Mouse (Mus musculus) adrenal gland, postnatal 36 days (tissue): ENCODE data around the gene Fcrl1. TPM values are rescaled to one million over a fixed set of nuclear protein-coding genes. Genes with fewer than 3 reads are reported as not detected.
"Not testable (repeated sequence)": the region's sequence is repeated elsewhere in the genome, so short reads cannot be mapped to it uniquely, and the experiment has no call there.

Experiments
- DNase-seq, 2 experiments: peaks; one replicate each; pipeline ENCODE4 v3.0.0; 2021; ENCODE audit warnings: mixed read lengths in 1 of 2
- long read RNA-seq, 2 experiments: library from polyadenylated mRNA; stranded (forward); transcript quantifications; one replicate each; pipeline ENCODE4 v2.0.0; 2021; ENCODE audit warnings: borderline sequencing depth in 2 of 2
- total RNA-seq, 2 experiments: library from RNA; stranded (reverse); gene quantifications; 2 replicates each; pipeline ENCODE4 v1.2.3; 2021

Fcrl1 gene
- under 1 TPM; 0.40 to 0.43 TPM for total RNA-seq
- long read RNA-seq, experiment 1: 0 reads
- long read RNA-seq, experiment 2: 0 reads

GRCm38 (mm10) chr3:87376195-87377165, at the start of gene Fcrl1:
Gene Fcrl1 (plus strand): TSS chr3:87376387.
- no peak for DNase-seq

GRCm38 (mm10) chr3:87337899-87338298, 38.3 kb upstream of the Fcrl1 start:
- DNase-seq: no peak

- not testable (repeated sequence) for DNase-seq
Measured at GRCm38 (mm10) chr3:87350992-87351391, 25.2 kb upstream of the Fcrl1 start.

DNA sequence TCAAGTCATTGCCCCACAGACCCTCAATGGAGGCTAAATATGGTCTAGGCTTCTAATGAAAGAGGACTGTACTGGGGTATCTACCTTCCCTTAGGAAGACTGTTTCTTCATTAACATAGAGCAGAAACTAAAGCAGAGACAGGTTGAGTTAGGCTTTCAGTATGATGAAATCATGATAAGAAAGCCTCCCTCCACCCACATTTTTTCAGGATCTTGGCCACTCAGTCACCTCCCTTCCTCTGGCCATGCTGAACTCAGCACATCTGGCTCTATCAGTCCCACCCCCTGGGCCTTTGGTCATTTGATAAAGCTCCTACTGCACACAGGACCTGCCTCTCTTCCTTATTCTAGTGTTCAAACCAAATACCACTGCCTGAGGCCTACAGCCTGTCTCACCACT, 18.6 kb upstream of the Fcrl1 start, which contains the start of gene Cd5l:
TSS of gene Cd5l (plus strand) at position 301 of the 400 bp plus-strand sequence.
- DNase-seq: no peak

DNA sequence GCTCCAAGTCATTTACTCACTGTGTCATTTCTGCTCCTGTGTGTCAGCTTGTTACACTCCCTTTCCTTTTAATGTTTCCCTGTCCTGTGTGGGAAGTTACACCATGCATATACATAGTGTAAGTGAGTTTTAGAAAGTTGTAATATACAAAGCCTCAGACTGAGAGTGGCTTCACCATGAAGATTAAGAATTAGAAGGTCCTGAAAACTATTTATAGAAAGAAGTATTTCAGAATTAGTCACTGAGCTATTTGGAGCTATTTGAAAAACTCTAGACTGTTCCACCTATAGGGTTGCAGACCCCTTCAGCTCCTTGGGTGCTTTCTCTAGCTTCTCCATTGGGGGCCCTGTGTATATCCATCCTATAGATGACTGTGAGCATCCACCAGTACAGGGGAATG, 17.0 kb upstream of the Fcrl1 start:
- DNase-seq: no peak

DNA sequence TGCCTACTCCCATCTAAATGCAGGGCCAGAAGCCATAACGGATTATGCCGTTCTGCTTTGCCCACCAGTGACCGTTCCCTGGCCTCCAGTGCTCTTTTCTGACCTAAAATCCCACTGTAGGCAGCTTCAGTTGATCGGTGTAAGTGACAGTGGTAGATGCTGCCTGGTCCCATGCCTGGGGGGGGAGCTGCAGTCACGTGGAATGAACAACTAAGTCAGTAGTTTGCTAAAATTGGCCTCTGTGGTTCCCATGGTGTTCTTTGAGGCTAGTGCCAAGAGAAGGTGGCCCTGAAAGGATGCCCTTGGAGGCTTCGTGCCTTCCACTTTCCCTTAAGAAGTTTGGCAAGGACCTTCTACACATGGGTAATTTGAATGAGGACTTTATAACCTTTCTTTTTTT, 15.7 kb upstream of the Fcrl1 start:
- no peak for DNase-seq

- no peak for DNase-seq
Measured at GRCm38 (mm10) chr3:87365691-87366090, 10.5 kb upstream of the Fcrl1 start.

DNA sequence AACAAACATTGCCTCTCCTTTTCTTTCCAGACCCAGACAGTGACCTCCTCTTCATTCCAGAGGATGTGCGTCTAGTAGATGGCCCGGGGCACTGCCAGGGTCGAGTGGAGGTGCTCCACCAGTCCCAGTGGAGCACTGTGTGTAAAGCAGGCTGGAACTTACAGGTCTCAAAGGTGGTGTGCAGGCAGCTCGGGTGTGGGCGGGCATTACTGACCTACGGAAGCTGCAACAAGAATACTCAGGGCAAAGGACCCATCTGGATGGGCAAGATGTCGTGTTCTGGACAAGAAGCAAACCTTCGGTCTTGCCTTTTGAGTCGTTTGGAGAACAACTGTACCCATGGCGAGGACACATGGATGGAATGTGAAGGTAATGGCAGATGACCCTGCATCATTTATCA, 8.7 kb upstream of the Fcrl1 start:
- no peak for DNase-seq

DNA sequence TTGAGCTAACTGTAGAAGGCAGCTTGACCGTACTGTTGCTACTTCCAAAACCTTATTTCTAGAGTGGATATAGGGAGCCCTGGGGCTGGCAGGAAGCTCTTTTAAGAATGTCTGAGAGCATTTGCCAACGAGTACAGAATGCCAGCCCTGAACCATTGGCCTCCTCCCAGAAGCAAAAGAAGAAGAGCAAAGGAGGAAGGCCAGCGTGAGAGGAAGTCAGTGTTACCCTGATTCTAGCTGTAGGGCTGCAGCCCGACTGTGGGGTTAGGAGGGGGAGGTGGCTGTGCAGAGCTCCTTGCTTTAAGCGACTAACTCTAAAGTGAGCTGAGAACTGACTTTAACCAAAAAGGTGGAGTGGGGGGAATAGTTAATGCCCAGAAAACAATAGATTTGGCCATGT, 7.0 kb upstream of the Fcrl1 start:
- DNase-seq: no peak

GRCm38 (mm10) chr3:87377228-87377627, 1.0 kb downstream of the Fcrl1 start:
- DNase-seq: no peak

- no peak for DNase-seq
Measured at GRCm38 (mm10) chr3:87377719-87378118, 1.5 kb downstream of the Fcrl1 start.

DNA sequence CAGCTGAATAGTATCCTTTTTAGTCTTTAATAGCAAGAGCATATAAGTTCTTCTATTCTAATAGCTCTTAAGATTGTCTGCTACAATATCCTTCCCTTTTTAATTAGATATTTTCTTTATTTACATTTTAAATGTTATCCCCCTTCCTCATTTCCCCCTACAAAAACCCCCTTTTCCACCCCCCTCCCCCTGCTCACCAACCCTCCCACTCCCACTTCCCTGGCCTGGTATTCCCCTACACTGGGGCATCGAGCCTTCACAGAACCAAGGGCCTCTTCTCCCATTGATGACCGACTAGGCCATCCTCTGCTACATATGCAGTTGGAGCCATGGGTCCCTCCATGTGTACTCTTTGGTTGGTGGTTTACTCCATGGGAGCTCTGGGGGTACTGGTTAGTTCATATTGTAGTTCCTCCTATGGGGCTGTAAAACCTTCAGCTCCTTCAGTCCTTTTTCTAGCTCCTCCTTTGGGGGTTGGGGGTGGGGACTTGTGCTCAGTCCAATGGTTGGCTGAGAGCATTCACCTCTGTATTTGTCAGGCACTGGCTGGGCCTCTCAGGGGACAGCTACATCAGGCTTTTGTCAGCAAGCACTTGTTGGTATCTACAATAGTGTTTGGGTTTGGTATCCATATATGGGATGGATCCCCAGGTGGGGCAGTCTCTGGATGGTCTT, 3.6 kb downstream of the Fcrl1 start:
- DNase-seq: peak in 1 of 2 experiments; percentile 12

DNA sequence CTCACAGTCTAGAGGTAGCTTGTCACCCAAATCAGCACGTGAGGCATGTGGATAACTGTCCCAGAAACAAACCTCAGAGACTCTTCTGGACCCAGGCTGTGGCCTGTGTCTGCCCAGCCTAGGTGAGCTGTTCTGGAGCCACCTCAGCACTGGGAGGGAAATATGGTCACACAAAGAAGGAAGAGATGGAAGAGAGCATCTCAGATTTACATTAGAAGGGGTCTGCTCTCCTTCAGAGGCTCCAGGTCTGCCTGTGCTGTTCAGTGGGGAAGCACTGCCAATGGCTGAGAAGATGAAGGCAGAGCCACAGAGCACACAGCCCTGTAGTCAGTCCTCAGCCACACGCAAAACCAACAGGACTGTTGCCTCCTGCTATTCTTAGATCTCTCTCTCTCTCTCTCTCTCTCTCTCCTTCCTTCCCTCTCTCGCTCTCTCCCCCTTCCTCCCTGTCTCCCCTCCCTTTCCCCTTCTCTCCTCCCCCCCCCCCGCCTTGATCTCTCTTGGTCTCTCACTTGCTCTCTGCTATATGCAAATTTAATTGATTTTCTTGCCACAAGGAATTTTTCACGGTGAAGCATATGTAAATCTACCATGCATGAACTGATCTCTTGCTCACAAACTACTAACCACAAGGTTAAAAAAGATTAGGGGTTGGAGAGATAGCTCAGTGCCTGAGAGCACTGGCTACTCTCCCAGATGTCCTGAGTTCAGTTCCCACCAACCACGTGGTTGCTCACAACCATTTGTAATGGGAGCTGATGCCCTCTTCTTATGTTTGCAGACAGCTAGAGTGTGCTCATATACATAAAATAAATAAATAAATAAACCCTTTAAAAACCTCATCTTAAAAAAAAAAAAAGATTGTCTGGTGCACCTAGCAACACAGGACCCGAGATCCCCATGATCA, 5.9 kb downstream of the Fcrl1 start:
- no peak for DNase-seq

DNA sequence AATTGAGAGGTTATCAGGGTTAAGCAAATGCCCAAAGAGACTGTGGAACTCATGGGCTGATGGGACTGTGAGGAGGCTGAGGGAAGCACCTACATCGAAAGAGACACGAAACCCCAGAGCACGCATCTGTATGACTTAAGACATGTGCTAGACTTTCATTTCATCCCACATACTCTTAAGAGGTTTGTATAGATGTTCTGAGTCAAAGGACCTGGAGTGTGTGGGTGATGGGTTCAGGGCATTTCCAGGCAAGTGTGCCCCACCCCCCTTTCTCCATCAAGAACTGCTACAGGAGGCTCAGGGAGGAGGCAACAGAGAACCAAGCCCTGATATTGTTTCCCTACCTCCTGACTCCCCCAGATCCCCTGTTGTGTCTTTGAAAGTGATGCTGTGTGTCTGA, 7.1 kb downstream of the Fcrl1 start:
- DNase-seq: no peak

DNA sequence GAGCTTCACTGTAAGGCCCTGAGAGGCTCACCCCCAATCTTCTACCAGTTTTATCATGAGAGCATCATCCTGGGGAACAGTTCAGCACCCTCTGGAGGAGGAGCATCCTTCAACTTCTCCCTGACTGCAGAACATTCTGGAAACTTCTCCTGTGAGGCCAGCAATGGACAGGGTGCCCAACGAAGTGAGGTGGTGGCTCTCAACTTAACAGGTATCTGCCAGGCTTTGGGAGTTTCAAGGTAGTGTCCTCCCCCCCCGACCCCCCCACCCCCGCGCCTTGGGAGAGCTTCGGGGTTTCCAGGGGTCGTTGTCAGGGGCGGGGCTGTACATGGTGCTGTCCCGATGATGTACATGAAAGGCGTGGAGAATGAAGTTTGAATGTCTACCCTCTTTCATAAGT, 8.9 kb downstream of the Fcrl1 start:
- DNase-seq: no peak

GRCm38 (mm10) chr3:87390935-87391334, 14.7 kb downstream of the Fcrl1 start:
- DNase-seq: no peak

DNA sequence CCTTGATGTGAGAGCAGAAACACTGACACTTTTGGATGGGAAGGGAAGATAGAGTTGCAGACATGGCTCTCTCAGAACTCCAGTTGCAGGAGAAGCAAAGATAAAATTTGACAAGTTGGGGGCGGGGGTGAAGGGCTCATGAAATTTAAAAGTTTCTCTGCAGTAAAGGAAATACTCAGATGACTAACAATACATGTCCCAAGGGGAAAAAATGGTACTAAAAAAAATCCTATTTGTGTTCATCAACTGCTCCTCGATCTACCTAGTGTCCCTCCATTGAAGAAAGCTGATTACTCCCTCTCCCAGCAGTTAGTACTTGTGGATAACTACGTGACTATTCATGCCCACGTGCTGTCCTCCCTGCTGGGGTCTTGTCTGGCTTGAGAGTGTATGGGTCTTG, 22.6 kb downstream of the Fcrl1 start:
- no peak for DNase-seq

DNA sequence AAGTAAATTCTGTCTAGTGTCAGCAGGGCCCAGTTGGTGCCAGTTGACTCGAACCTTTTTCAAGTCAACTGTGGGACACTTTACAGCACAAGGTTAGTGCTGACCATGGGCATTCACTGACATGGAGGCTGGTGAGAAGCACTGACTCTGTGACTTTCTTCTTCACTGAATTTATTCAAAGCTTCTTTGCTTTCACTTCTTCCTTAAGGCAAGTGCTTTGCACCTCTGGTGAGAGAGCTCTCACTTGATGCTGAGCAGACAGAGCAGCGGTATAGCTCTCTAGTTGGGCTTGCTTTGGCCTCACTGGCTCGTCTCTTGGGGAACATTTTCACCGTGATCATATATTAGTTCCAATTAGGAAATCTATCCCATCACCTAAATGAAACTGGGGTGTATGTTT, 23.7 kb downstream of the Fcrl1 start:
- DNase-seq: no peak

GRCm38 (mm10) chr3:87401321-87401720, 25.1 kb downstream of the Fcrl1 start:
- peak in 1 of 2 experiments; percentile 9 for DNase-seq

GRCm38 (mm10) chr3:87408171-87408570, 32.0 kb downstream of the Fcrl1 start:
- peak in 1 of 2 experiments; percentile 32 for DNase-seq

DNA sequence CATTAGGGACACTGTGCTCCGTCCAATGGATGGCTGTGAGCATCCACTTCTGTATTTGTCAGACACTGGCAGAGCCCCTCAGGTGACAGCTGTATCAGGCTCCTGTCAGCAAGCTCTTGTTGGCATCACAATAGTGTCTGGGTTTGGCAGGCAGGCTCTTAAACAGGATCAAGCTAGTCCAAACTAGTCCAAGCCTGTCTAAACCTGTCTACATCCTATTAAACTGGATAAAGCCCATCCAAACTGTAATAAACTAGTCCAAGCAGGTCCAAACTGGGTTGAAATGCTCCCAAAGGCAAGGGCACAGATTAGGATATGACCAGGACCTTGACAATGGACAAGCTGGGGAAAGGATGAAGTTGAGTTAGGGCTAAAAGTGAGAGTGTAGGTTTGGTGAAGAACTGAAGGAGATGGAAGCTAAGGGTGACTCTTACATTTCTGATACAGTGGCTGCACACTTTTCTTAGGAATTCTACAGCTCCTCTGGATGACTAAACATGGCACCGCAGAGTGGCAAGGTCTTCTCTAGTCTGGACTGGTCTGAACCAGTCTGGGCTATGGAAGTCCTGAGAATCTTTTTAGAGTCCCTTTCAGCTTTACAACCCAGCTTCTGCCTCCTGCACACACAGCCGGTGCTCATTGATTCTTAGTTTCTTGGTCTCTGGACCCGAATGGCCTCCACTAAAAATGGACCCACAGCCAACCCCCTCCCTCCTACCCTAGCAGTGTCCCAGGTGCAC, 33.2 kb downstream of the Fcrl1 start:
- DNase-seq: no peak
